Mouse (Mus musculus) erythroblast, embryonic 14.5 days (primary cell): Measurements from ENCODE around the gene Kif1b.

Source experiments
- GATA1 ChIP-seq: IDR thresholded peaks from 2 replicates; pipeline ENCODE4 v1.6.1; 2012; ENCODE audit warnings: low read length, inconsistent platforms, mixed read lengths
- TAL1 ChIP-seq: IDR thresholded peaks from 3 replicates; pipeline ENCODE4 v1.6.1; 2012; ENCODE audit warnings: low read length, inconsistent platforms, mixed read lengths

DNA sequence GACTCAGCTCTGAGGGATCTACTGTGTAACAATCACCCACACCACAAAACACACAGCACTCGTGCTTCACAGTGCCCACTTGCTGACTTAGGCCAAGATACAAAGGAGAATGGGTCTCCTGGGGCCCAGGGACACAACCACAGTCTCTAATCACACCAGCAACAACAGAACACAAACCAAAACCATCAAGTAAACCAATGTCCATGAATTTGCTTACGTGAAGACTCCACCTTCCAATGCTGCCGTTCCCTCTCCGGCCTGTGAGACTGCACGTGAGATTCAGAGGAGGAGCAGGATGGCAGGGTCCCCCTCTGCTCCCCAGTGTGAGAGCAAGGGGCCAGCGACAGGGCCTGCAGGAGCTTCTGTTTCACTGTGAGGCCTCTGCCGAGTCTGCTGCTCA, 25.2 kb upstream of the Kif1b start:
- TF ChIP-seq GATA1 (no peak), TAL1 (no peak)
